Mouse (Mus musculus) midbrain, embryonic 14.5 days (tissue): ENCODE results near the gene Kif23. TPM values are rescaled to one million over a fixed set of nuclear protein-coding genes. Genes with fewer than 3 reads are reported as not detected.

ENCODE experiments used
- ATAC-seq: fragments of 200-750 bp; cut with Nextera tagmentation; 2 replicates; pipeline ENCODE4 v1.8.0; 2017; ENCODE audit warnings: moderate number of reproducible peaks, moderate library complexity; ENCODE audit not compliant: low FRiP score, low TSS enrichment
- DNase-seq: peaks from one replicate; pipeline ENCODE4 v3.0.0-alpha.2; 2015
- H3K27ac ChIP-seq: fragments of 300-500 bp; sonication (generic); replicated peaks from 2 replicates; pipeline ENCODE4 v1.5.1; 2014; ENCODE audit warnings: mild to moderate bottlenecking, low read depth, low read length, moderate library complexity
- H3K27me3 ChIP-seq: fragments of 300-500 bp; sonication (generic); 2 replicates; pipeline ENCODE4 v1.6.1; 2014; ENCODE audit warnings: low read length, control low read depth, mixed read lengths; ENCODE audit not compliant: control insufficient read depth, insufficient read depth
- H3K36me3 ChIP-seq: fragments of 300-500 bp; sonication (generic); 2 replicates; pipeline ENCODE4 v1.6.1; 2014; ENCODE audit warnings: low read length, control low read depth; ENCODE audit not compliant: control insufficient read depth, insufficient read depth
- H3K4me1 ChIP-seq: fragments of 300-500 bp; sonication (generic); 2 replicates; pipeline ENCODE4 v1.6.1; 2014; ENCODE audit warnings: mild to moderate bottlenecking, antibody characterized with exemption, low read length, control low read depth; ENCODE audit not compliant: control insufficient read depth, insufficient read depth
- H3K4me2 ChIP-seq: fragments of 300-500 bp; sonication (generic); 2 replicates; pipeline ENCODE4 v1.6.1; 2014; ENCODE audit warnings: mild to moderate bottlenecking, low read length, moderate library complexity
- H3K4me3 ChIP-seq: fragments of 300-500 bp; sonication (generic); replicated peaks from 2 replicates; pipeline ENCODE4 v1.5.1; 2014; ENCODE audit warnings: low read depth, low read length
- H3K9ac ChIP-seq: fragments of 300-500 bp; sonication (generic); replicated peaks from 2 replicates; pipeline ENCODE4 v1.6.1; 2014; ENCODE audit warnings: mild to moderate bottlenecking, low read length, moderate library complexity
- H3K9me3 ChIP-seq: fragments of 300-500 bp; sonication (generic); 2 replicates; pipeline ENCODE4 v1.6.1; 2016; ENCODE audit warnings: low read length, control low read depth, mixed read lengths; ENCODE audit not compliant: control insufficient read depth
- WGBS: fragments of 180-500 bp; shearing (Covaris S2); extraction: QIAGEN DNeasy Blood & Tissue Kit; methylation state at CpG from one replicate; pipeline ENCODE4 v1.1.7; 2014; 5-methylcytosine and 5-hydroxymethylcytosine counted together
- polyA plus RNA-seq: library from polyadenylated mRNA; unstranded; fragments of >200 nt; fragmentation: Nextera tagmentation; extraction: Ambion mirVana; gene quantifications from 2 replicates; pipeline ENCODE4 v1.2.1, GENCODE M21; 2014

Kif23 gene
- polyA plus RNA-seq, 1 experiment from 2014 or later, result 26.3 TPM

- no peak overlapping the region for H3K27ac ChIP-seq
- no peak overlapping the region for H3K4me2 ChIP-seq
- 64% methylated on average over 6 of the region's 6 CpGs for WGBS
- H3K4me1 ChIP-seq, result peaks cover 12% of the 10 kb centered on the region
- no peaks in the 10 kb centered on the region for H3K27me3 ChIP-seq
- no peaks in the 10 kb centered on the region for H3K9me3 ChIP-seq
- H3K9ac ChIP-seq, result no peak overlapping the region
- H3K4me3 ChIP-seq, result no peak overlapping the region
- DNase-seq (no peak), ATAC-seq (no peak)
- H3K36me3 ChIP-seq, result peaks cover 23% of the 10 kb centered on the region
These were observed 35.1 kb downstream of the Kif23 start for GRCm38 (mm10) chr9:61911300-61912128.

GRCm38 (mm10) chr9:61910526-61911256 lies 35.9 kb downstream of the Kif23 start:
- ATAC-seq (no peak), DNase-seq (peak; percentile 54)
- no peak overlapping the region for H3K4me2 ChIP-seq
- H3K27me3 ChIP-seq, result no peaks in the 10 kb centered on the region
- H3K27ac ChIP-seq, result no peak overlapping the region
- H3K9me3 ChIP-seq, result no peaks in the 10 kb centered on the region
- peaks cover 23% of the 10 kb centered on the region for H3K36me3 ChIP-seq
- H3K4me3 ChIP-seq, result no peak overlapping the region
- no peak overlapping the region for H3K9ac ChIP-seq
- peaks cover 12% of the 10 kb centered on the region for H3K4me1 ChIP-seq
- 43% methylated on average over 20 of the region's 20 CpGs for WGBS

GRCm38 (mm10) chr9:61909633-61910032 lies 36.9 kb downstream of the Kif23 start:
- Histone ChIP-seq H3K9ac (no peak overlapping the region), H3K9me3 (no peaks in the 10 kb centered on the region), H3K36me3 (peaks cover 23% of the 10 kb centered on the region), H3K4me2 (no peak overlapping the region), H3K4me1 (peaks cover 6% of the 10 kb centered on the region), H3K27ac (no peak overlapping the region), H3K4me3 (no peak overlapping the region), H3K27me3 (no peaks in the 10 kb centered on the region)
- 94% methylated on average over 1 of the region's 1 CpGs for WGBS
- no peak for ATAC-seq
- DNase-seq, result no peak

- Histone ChIP-seq H3K4me1 (peaks cover 6% of the 10 kb centered on the region), H3K9me3 (no peaks in the 10 kb centered on the region), H3K27me3 (no peaks in the 10 kb centered on the region), H3K9ac (no peak overlapping the region), H3K36me3 (peaks cover 23% of the 10 kb centered on the region), H3K27ac (no peak overlapping the region), H3K4me3 (no peak overlapping the region), H3K4me2 (no peak overlapping the region)
- DNase-seq, result no peak
- ATAC-seq, result no peak
- 87% methylated on average over 11 of the region's 11 CpGs for WGBS
These were observed 37.7 kb downstream of the Kif23 start for GRCm38 (mm10) chr9:61908832-61909407.

GRCm38 (mm10) chr9:61908341-61908740 lies 38.2 kb downstream of the Kif23 start:
- Histone ChIP-seq H3K9me3 (no peaks in the 10 kb centered on the region), H3K9ac (no peak overlapping the region), H3K36me3 (peaks cover 23% of the 10 kb centered on the region), H3K27me3 (no peaks in the 10 kb centered on the region), H3K4me1 (peaks cover 2% of the 10 kb centered on the region), H3K4me3 (no peak overlapping the region), H3K4me2 (no peak overlapping the region), H3K27ac (no peak overlapping the region)
- ATAC-seq, result no peak
- WGBS, result 85% methylated on average over 3 of the region's 3 CpGs
- no peak for DNase-seq

GRCm38 (mm10) chr9:61907621-61908295 lies 38.8 kb downstream of the Kif23 start:
- 85% methylated on average over 4 of the region's 4 CpGs for WGBS
- peaks cover 20% of the 10 kb centered on the region for H3K36me3 ChIP-seq
- H3K9me3 ChIP-seq, result no peaks in the 10 kb centered on the region
- ATAC-seq (no peak), DNase-seq (no peak)
- H3K4me1 ChIP-seq, result no peaks in the 10 kb centered on the region; the same call in 1 of the 2 replicates
- no peak overlapping the region for H3K4me2 ChIP-seq
- H3K4me3 ChIP-seq, result no peak overlapping the region
- H3K27me3 ChIP-seq, result no peaks in the 10 kb centered on the region
- H3K9ac ChIP-seq, result no peak overlapping the region
- no peak overlapping the region for H3K27ac ChIP-seq

- DNase-seq (no peak), ATAC-seq (no peak)
- H3K9ac ChIP-seq, result no peak overlapping the region
- no peak overlapping the region for H3K4me3 ChIP-seq
- no peak overlapping the region for H3K4me2 ChIP-seq
- 71% methylated on average over 10 of the region's 10 CpGs for WGBS
- no peak overlapping the region for H3K27ac ChIP-seq
- H3K27me3 ChIP-seq, result no peaks in the 10 kb centered on the region
- no peaks in the 10 kb centered on the region for H3K9me3 ChIP-seq
- H3K4me1 ChIP-seq, result peaks cover 8% of the 10 kb centered on the region
- H3K36me3 ChIP-seq, result peaks cover 11% of the 10 kb centered on the region
These were observed 39.7 kb downstream of the Kif23 start for GRCm38 (mm10) chr9:61906912-61907311.

GRCm38 (mm10) chr9:61905576-61905975 lies 41.0 kb downstream of the Kif23 start:
- DNase-seq, result no peak
- 68% methylated on average over 5 of the region's 5 CpGs for WGBS

More at GRCm38 (mm10) chr9:61905576-61905975, 41.0 kb downstream of the Kif23 start:
- H3K9me3 ChIP-seq, result no peaks in the 10 kb centered on the region
- H3K4me2 ChIP-seq, result no peak overlapping the region
- H3K9ac ChIP-seq, result no peak overlapping the region
- H3K4me3 ChIP-seq, result no peak overlapping the region
- ATAC-seq, result no peak
- H3K27me3 ChIP-seq, result no peaks in the 10 kb centered on the region
- H3K27ac ChIP-seq, result no peak overlapping the region
- peaks cover 13% of the 10 kb centered on the region for H3K4me1 ChIP-seq
- H3K36me3 ChIP-seq, result no peaks in the 10 kb centered on the region
